Mouse (Mus musculus) neural tube, embryonic 10.5 days (tissue): ENCODE results near the gene Polr3c.
A peak's percentile ranks its signal among the peaks of the same experiment; 100 is the strongest.
"Not testable (repeated sequence)": the region's sequence is repeated elsewhere in the genome, so short reads cannot be mapped to it uniquely, and the experiment has no call there.

Experiments used
- DNase-seq: peaks from one replicate; pipeline ENCODE4 v3.0.0-alpha.2; 2017; ENCODE audit warnings: low spot score; ENCODE audit errors: extremely low spot score

Gene Polr3c

GRCm38 (mm10) chr3:96727343-96727827 is at the start of gene Polr3c, which contains the start of gene Rnf115:
Gene Polr3c (minus strand): TSS chr3:96727628.
Gene Rnf115 (plus strand): TSS chr3:96727664.
- DNase-seq = peak; percentile 95

- DNase-seq = no peak
These were observed 49.7 kb upstream of the Polr3c start for GRCm38 (mm10) chr3:96777120-96777519.

- DNase-seq = no peak
These were observed 45.5 kb upstream of the Polr3c start for GRCm38 (mm10) chr3:96772949-96773348.

GRCm38 (mm10) chr3:96769971-96770370 is 42.5 kb upstream of the Polr3c start:
- no peak for DNase-seq

- DNase-seq = no peak
These were observed 37.1 kb upstream of the Polr3c start for GRCm38 (mm10) chr3:96764528-96764927.

GRCm38 (mm10) chr3:96759695-96760094 is 32.3 kb upstream of the Polr3c start:
- no peak for DNase-seq

DNA sequence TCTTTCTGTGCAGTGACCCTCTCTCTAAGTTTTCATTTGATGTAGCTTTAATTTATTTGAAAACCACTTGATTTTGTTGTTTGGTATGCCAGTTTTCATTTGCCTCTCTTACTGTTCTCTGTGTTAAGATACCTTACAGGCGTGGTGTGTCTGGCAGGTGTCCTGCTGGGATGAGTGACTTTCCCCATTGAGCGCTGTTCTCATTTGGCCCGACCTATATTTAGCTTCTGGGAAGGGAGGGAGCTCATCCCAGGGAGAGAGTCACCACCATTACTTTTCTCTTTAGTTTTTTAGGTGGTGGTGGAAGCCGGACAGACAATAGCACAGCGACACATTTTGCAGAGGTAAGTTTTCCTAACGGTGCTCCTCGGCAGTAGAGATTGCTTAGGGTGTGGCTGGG is 30.3 kb upstream of the Polr3c start:
- no peak for DNase-seq

DNA sequence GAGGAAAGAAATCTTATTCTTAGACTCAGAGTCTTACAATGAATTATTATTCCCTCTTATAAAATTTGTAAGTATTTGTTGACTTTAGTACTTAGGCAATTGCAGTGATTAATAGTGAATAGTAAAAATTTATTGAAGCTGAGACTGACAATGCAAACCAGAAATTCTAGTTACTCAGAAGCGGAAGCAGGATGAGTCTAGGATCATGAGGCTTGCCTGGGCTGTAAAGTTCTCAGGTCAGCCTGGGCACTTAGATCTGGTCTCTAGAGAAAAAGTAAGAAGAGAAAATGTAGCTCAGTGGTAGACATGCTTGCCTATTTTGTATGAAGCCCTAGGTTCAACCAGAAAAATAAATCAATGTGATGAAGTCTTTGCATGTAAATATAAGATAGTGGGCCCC is 28.5 kb upstream of the Polr3c start:
- no peak for DNase-seq

- no peak for DNase-seq
These were observed 19.4 kb upstream of the Polr3c start for GRCm38 (mm10) chr3:96746829-96747228.

GRCm38 (mm10) chr3:96744348-96744747 is 16.9 kb upstream of the Polr3c start:
- DNase-seq = no peak

GRCm38 (mm10) chr3:96740279-96740678 is 12.9 kb upstream of the Polr3c start:
- DNase-seq = not testable (repeated sequence)

DNA sequence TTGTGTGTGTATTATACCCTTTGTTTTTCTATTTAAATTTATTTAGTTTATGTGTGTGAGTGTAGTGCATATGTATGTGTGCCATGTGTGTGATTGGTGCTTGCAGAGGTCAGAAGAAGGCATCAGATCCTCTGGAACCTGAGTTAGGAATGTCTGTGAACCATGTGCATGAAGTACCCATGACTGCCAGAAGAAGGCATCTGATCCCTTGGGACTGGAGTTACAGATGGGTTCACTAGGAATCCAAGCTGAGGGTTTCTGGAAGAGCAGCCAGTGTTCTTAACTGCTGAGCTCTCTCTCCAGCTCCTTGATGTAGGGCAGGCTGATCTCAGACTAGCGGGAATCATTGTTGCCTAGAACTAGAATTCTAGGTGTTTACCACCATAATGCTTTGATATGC is 10.6 kb upstream of the Polr3c start:
- DNase-seq = no peak

DNA sequence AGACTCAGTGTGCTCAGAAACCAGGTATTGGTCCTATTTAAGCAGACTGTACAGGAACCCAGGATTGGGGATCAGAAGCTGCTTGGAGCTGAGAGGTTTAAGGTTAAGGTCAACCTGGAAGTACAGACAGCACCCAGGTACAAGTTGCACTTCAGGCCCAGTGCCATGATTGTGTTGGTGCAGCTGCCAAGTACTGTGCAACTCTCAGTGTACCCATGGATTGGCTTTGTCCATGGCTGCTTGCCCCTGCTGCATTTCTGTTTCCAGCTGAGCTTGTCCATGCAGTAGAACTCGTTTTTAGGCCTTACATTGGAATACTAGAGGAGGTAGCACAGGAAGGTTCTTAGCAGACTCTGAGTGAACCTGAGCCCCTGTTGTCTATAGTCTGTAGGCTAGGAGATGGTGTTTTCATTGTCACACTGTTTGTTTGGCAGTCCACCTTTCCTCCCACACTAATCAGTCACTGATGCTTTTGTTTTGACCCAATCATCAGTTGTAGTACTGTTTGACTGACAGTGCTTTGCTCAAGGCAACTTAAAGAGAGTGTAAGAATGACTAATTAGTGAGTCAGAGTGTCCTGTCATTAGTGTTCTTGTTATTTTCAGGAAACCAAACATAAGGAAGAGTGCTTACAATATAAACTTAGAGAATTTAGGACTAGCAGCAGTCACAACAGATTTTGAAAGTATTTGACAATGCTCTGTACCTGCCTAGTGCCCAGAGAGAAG is 9.7 kb upstream of the Polr3c start:
- no peak for DNase-seq

DNA sequence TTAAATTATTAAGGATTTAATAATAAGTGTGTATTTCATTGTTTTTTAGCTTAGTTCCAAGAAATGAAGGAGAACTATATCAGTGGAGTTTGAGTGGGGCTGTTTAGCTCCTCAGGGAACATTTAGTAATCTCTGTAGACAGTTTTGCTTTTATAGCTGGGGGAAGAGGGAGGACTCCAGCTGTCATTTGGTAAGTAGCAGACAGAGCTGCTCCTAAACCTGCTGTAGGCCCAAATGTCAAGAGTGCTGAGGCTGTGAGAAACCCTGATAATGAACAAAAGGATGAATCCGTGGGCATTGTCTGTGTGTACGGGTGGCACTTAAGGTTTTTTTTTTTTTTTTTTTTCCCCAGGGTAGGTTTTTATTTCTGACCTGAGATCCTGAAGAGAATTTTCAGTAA is 7.8 kb upstream of the Polr3c start:
- DNase-seq = no peak

- DNase-seq = no peak
These were observed 6.6 kb upstream of the Polr3c start for GRCm38 (mm10) chr3:96733984-96734383.

- DNase-seq = no peak
These were observed 3.4 kb upstream of the Polr3c start for GRCm38 (mm10) chr3:96730785-96731184.

DNA sequence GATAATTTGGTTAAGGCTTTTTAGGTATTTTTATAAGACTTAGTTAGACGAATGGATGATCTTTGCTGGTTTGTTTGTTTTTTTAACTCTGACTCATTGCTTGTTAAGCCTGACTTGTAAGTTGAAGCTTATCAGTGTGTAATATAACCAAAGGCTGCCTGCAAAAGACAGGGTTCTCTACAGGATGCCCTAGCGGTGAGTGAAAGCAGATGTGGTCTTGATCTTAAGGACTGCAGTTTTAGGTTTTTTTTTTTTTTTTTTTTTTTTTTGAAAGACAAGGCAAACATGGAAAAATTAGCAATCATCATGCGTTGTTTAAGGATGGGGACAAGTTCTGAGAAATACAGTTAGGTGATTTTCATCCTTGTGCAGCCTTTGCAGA is 2.0 kb upstream of the Polr3c start:
- DNase-seq = no peak

DNA sequence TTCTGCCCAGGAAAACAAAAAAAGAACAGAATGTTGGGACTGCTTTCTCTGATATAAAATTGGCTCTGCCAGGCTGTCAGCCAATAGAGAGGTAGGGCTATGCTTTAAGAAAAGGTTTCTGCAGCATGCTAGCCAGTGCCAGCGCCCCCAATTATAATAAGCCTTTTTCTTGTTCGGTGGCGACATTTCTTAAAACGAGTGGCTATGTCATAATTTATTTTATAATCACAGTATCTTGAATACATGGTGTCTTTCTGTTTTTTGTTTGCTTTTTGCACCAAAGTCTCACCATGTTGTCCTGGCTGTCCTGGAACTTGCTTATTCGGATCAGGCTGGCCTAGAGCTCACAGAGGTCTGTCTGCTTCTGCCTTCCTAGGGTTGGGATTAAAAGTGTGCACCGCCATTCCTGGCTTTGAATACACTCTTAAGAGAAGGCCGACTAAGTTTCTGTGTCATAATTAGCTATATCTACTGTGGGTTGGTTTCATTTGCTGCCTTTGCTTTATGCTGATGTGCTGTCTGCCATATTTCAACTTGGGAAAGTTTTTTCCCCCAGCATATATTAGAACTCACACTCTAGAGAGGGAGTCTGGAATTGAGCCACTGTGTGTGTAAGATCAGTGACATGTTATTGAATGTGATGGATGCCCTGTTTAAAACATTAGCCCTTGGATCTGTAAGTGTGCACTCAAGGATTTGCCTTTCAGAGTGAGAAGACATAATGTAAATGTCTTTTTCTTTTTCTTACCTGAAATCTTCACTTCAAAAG is 1.4 kb upstream of the Polr3c start:
- no peak for DNase-seq

GRCm38 (mm10) chr3:96727828-96728633 is 603 bp upstream of the Polr3c start:
- DNase-seq = no peak

GRCm38 (mm10) chr3:96719173-96719572 is 8.3 kb downstream of the Polr3c start:
- no peak for DNase-seq

GRCm38 (mm10) chr3:96715854-96716253 is 11.6 kb downstream of the Polr3c start:
- no peak for DNase-seq

- no peak for DNase-seq
These were observed 13.1 kb downstream of the Polr3c start for GRCm38 (mm10) chr3:96714286-96714685.
